Mouse (Mus musculus): Measurements from ENCODE around the gene Dnajc3. TPM values are rescaled to one million over a fixed set of nuclear protein-coding genes. Genes with fewer than 3 reads are reported as not detected.

The Dnajc3 gene
- polyA plus RNA-seq, 1 experiment from 2014 or later = 22.6 TPM

DNA sequence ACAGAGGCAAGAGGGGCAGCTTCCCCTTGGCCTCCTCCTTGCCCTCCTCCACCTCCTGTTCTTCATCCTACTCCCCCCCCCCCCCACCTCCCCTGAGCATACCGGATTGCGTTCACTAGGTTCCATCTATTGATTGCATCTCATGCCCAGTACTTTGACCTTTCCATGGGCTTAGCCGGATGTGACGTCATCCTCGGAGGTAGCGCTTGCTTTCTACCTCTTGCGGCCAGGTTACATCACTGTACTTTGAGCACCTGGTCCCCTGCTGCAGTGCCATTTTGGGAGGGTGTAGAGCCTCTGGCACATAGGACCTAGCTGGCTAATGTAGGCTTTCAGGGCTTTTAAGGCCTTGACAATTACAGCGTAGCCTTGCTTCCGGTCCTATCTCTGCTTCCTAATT, 3.1 kb upstream of the Dnajc3 start:
- H3K27ac ChIP-seq (replicated peaks) = no peak overlapping the region
- no peaks in the 10 kb centered on the region for H3K27me3 ChIP-seq (replicated peaks)
- H3K9ac ChIP-seq (replicated peaks) = no peak overlapping the region
- 94% methylated on average over 9 of the region's 9 CpGs for WGBS
- peaks cover 20% of the 10 kb centered on the region for H3K4me1 ChIP-seq
- H3K9me3 ChIP-seq (replicated peaks) = no peaks in the 10 kb centered on the region
- no peak overlapping the region for H3K4me2 ChIP-seq
- H3K36me3 ChIP-seq = no peaks in the 10 kb centered on the region
- ATAC-seq (ENCODE audit: low FRiP score) = no peak
- H3K4me3 ChIP-seq (replicated peaks) = no peak overlapping the region

DNA sequence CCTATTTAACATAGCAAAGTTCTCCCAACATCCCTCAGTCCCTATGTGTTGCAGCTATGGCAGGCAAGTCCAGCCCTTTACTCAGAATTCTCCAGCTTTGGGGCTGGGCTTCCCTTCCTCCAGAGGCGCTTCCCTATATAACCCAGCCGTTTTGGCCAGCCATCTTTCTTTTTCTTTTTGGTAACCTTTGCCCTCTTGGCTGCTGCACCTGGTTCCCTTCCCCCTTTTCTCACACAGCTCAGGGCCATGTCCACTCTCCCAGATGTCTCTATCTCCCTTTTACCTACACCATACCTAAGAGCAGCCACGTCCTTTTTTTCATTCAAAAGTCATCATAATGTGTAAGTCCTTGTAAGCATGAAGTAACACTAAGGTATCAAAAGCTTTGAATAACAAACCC, 1.5 kb upstream of the Dnajc3 start:
- no peak overlapping the region for H3K9ac ChIP-seq (replicated peaks)
- H3K36me3 ChIP-seq = no peaks in the 10 kb centered on the region
- no peak overlapping the region for H3K27ac ChIP-seq (replicated peaks)
- peaks cover 28% of the 10 kb centered on the region for H3K4me1 ChIP-seq
- 63% methylated on average over 3 of the region's 3 CpGs for WGBS
- no peak overlapping the region for H3K4me2 ChIP-seq
- ATAC-seq (ENCODE audit: low FRiP score) = no peak
- H3K27me3 ChIP-seq (replicated peaks) = no peaks in the 10 kb centered on the region
- H3K4me3 ChIP-seq (replicated peaks) = no peak overlapping the region
- no peaks in the 10 kb centered on the region for H3K9me3 ChIP-seq (replicated peaks)

DNA sequence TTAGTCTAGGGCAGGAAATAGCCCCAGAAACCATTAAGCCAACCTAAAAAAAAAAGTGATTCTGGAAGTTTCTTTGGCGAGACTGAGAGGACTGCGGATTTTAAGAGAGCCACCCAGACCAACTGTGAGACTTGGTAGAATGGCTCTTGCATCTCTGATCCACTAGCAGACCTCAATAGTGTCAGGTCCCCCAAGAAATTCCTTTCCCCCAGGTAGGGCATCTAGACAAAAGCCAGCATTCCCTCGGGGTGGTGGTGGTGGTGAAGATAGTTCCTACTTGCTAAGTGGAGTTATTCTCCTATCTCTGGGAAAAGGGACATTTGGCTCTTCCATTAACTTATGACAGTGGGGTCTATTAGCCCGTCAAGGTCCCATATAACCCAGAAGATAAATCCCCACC, 824 bp upstream of the Dnajc3 start:
- peak; percentile 10; the same call in 1 of the 2 replicates for ATAC-seq (ENCODE audit: low FRiP score)
- H3K4me3 ChIP-seq (replicated peaks) = peak overlapping the region; percentile 93
- peak overlapping the region; percentile 89 for H3K27ac ChIP-seq (replicated peaks)
- H3K4me2 ChIP-seq = peak overlapping the region; percentile 76
- no peaks in the 10 kb centered on the region for H3K9me3 ChIP-seq (replicated peaks)
- no peaks in the 10 kb centered on the region for H3K27me3 ChIP-seq (replicated peaks)
- peaks cover 31% of the 10 kb centered on the region for H3K4me1 ChIP-seq
- H3K9ac ChIP-seq (replicated peaks) = peak overlapping the region; percentile 67
- H3K36me3 ChIP-seq = no peaks in the 10 kb centered on the region
- 30% methylated on average over 4 of the region's 4 CpGs for WGBS

DNA sequence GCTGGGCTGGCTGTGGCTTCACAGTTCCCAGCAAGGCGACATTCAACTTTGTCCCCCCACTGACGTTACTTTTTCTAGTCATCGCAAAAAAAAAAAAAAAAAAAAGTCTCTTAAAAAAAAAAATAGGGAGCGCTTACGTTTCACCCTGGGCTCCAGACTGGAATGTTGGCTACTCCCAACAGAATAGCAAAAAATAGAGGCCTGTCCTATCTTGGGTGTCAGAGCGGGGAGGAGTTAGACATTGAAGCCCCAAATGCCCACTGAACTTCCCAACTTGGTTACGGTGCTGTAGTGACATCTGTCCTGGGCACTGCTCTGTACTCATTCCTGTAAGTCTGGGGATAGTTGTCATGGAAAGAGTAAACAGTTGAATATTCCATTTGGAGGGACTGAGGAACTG, 775 bp downstream of the Dnajc3 start:
- Histone ChIP-seq H3K4me3 (replicated peaks) (peak overlapping the region; percentile 93), H3K9me3 (replicated peaks) (no peaks in the 10 kb centered on the region), H3K4me1 (peaks cover 34% of the 10 kb centered on the region), H3K27ac (replicated peaks) (peak overlapping the region; percentile 89), H3K9ac (replicated peaks) (peak overlapping the region; percentile 91), H3K36me3 (no peaks in the 10 kb centered on the region), H3K4me2 (peak overlapping the region; percentile 66), H3K27me3 (replicated peaks) (no peaks in the 10 kb centered on the region)
- ATAC-seq (ENCODE audit: low FRiP score) = no peak
- WGBS = 2% methylated on average over 7 of the region's 7 CpGs

DNA sequence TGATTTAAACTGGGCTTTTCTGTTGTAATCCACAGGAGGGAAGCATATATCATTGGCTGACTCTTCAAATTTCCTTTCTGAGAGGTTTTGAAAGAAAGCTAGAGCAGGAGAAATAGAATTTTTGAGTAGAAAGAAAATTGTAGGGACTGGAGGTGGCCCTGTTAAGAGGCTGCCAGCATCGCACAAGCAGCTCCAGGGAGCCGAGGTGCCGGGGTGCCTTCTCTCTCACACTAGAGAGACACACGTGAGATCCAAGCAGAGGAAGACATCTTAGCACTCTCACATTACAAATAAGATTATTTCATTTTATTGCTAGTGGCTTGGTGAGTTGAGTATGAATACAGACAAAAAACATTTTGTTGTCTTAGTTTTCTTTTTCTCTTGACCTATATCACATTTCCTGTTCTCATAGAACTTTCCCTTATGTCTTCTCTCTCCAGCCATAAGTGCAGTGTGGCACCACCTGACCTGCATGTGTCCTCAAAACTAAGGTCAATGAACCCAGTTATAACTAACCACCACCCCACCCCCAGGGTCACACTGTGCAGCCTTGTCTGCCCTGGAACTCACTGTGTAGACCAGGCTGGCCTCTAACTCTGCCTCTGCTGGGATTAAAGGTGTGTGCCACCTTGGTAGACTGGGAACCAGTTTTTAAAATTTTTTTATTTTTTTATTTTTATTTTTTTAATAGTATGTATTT, 3.2 kb downstream of the Dnajc3 start:
- Histone ChIP-seq H3K9me3 (replicated peaks) (no peaks in the 10 kb centered on the region), H3K27me3 (replicated peaks) (no peaks in the 10 kb centered on the region), H3K4me3 (replicated peaks) (no peak overlapping the region), H3K4me1 (peaks cover 34% of the 10 kb centered on the region), H3K4me2 (no peak overlapping the region), H3K27ac (replicated peaks) (no peak overlapping the region), H3K9ac (replicated peaks) (no peak overlapping the region), H3K36me3 (no peaks in the 10 kb centered on the region)
- 70% methylated on average over 4 of the region's 4 CpGs for WGBS
- no peak for ATAC-seq (ENCODE audit: low FRiP score)

DNA sequence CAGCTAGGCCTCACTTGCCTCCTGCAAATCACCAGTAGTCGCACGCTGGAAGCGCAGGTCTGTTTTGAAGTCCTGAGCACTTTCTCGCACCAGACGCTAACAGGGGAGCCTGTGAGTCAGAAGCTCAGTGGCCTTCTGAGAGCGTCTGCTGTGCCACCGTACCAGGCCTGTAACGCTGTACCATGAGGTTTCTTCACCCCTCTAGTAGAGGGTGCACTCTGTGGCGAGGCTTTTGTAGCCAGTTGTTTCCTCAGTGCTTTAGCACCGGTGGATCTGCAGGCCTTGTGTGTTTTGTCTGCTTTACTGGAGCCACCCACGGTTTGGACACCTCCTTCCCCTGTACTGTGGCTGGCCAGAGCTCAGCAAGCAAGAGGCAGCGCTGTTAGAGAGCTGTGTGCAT, 4.3 kb downstream of the Dnajc3 start:
- ATAC-seq (ENCODE audit: low FRiP score) = no peak
- H3K36me3 ChIP-seq = no peaks in the 10 kb centered on the region

DNA sequence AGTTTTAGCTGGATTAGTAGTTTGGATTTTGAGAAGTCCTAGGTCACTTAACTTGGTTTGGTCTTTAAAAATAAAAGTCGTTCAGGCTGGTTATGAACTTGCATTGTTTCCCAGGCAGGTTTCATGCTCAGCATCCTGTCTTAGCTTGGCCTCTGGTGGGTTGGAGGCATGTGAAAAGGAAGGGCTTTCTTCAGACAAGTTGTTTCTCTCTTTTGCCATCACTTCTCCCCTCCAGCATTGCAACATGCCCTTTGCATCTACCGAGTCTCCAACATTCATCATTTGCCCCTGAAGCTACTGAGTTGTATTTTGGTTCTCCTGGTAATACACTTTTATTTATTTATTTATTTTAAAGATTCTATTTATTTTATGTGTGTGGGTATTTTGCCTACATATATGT, 6.9 kb downstream of the Dnajc3 start:
- Histone ChIP-seq H3K36me3 (no peaks in the 10 kb centered on the region), H3K4me3 (replicated peaks) (no peak overlapping the region), H3K4me2 (no peak overlapping the region), H3K9me3 (replicated peaks) (no peaks in the 10 kb centered on the region), H3K9ac (replicated peaks) (no peak overlapping the region), H3K27me3 (replicated peaks) (no peaks in the 10 kb centered on the region), H3K4me1 (peaks cover 14% of the 10 kb centered on the region; the same call in 1 of the 2 replicates), H3K27ac (replicated peaks) (no peak overlapping the region)
- ATAC-seq (ENCODE audit: low FRiP score) = no peak
- 89% methylated on average over 2 of the region's 2 CpGs for WGBS

More for the DNA sequence above, 4.3 kb downstream of the Dnajc3 start:
- no peaks in the 10 kb centered on the region for H3K9me3 ChIP-seq (replicated peaks)
- no peak overlapping the region for H3K9ac ChIP-seq (replicated peaks)
- WGBS = 51% methylated on average over 12 of the region's 12 CpGs
- no peaks in the 10 kb centered on the region for H3K27me3 ChIP-seq (replicated peaks)
- peaks cover 30% of the 10 kb centered on the region for H3K4me1 ChIP-seq
- H3K4me2 ChIP-seq = no peak overlapping the region
- no peak overlapping the region for H3K4me3 ChIP-seq (replicated peaks)
- no peak overlapping the region for H3K27ac ChIP-seq (replicated peaks)

DNA sequence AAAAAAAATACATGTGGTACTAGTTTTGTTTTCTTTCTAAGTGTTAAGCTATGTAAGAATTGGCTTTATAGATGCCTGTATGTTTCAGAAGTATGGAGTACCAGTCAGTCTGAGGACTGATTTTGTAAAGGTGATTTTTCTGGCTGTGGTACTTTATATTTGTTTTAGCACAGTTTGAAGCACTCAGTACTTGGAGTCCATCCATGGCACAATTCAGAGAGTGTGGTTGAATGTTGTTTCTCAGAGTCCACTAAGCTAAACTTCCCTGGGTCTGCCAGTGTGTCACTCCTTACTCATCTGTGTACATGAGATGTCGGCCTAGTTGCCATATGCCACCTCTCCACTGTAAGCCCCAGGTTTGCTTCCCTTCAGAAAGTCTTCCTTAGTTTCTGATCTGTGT, 11.1 kb downstream of the Dnajc3 start:
- no peak for ATAC-seq (ENCODE audit: low FRiP score)
- Histone ChIP-seq H3K4me2 (no peak overlapping the region), H3K27me3 (replicated peaks) (no peaks in the 10 kb centered on the region), H3K9ac (replicated peaks) (no peak overlapping the region), H3K4me1 (no peaks in the 10 kb centered on the region), H3K9me3 (replicated peaks) (no peaks in the 10 kb centered on the region), H3K4me3 (replicated peaks) (no peak overlapping the region), H3K36me3 (peaks cover 4% of the 10 kb centered on the region; the same call in 1 of the 2 replicates), H3K27ac (replicated peaks) (no peak overlapping the region)
- 92% methylated on average over 1 of the region's 1 CpGs for WGBS

DNA sequence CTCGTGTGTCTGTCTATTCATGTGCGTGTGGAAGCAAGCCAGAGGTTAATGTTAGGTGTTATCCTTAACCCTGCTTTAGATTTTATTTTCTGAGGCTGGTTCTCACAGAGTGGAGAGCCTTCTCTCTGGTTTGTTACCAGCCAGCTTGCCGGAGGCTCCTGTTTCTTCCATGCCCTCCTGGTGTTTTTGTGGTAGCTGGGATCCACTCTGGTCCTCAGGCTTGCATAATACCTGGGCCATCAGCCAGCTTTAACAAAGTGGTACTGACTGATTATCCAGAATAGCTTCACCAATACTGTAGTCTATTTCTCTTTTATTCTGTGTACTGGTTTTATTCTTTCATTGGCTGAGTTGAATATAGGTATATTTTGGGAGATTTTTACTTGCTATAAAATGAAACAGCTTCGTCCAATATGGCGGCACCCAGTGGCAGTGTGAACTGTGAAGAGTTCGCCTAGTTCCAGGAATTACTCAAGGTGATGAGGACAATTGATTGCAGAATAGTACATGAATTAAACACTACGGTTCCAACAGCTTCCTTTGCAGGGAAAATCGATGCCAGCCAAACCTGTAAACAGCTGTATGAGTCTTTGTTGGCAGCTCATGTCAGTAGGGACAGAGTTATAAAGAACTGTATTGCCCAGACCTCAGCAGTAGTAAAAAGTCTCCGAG, 14.3 kb downstream of the Dnajc3 start:
- peaks cover 14% of the 10 kb centered on the region for H3K36me3 ChIP-seq
- no peak overlapping the region for H3K27ac ChIP-seq (replicated peaks)
- no peaks in the 10 kb centered on the region for H3K9me3 ChIP-seq (replicated peaks)
- ATAC-seq (ENCODE audit: low FRiP score) = no peak
- no peak overlapping the region for H3K4me3 ChIP-seq (replicated peaks)
- no peak overlapping the region for H3K4me2 ChIP-seq
- no peaks in the 10 kb centered on the region for H3K4me1 ChIP-seq
- H3K9ac ChIP-seq (replicated peaks) = no peak overlapping the region
- no peaks in the 10 kb centered on the region for H3K27me3 ChIP-seq (replicated peaks)
- WGBS = 92% methylated on average over 9 of the region's 9 CpGs

DNA sequence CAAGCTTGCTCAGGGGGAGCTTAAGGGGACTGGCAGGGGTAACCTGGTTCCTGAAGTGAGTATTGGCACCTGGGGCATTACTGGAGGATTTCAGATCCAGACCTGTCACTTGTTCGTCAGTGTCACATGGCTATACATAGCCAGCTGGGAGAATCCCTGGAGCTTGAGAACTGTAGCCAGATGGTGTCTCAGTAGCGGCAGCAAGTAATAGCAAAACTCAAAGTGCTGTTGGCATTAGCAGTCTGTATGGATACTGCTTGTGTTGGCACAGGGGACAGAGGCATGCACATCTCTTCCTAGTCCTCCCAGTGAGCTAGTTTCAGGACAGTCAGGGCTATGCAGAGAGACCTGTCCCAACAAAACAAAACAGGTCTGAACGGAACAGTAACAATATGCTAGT, 20.2 kb downstream of the Dnajc3 start:
- Histone ChIP-seq H3K4me1 (no peaks in the 10 kb centered on the region), H3K9ac (replicated peaks) (no peak overlapping the region), H3K27me3 (replicated peaks) (no peaks in the 10 kb centered on the region), H3K4me2 (no peak overlapping the region), H3K9me3 (replicated peaks) (no peaks in the 10 kb centered on the region), H3K36me3 (peaks cover 51% of the 10 kb centered on the region), H3K4me3 (replicated peaks) (no peak overlapping the region), H3K27ac (replicated peaks) (no peak overlapping the region)
- ATAC-seq (ENCODE audit: low FRiP score) = no peak
- WGBS = 80% methylated on average over 3 of the region's 3 CpGs

DNA sequence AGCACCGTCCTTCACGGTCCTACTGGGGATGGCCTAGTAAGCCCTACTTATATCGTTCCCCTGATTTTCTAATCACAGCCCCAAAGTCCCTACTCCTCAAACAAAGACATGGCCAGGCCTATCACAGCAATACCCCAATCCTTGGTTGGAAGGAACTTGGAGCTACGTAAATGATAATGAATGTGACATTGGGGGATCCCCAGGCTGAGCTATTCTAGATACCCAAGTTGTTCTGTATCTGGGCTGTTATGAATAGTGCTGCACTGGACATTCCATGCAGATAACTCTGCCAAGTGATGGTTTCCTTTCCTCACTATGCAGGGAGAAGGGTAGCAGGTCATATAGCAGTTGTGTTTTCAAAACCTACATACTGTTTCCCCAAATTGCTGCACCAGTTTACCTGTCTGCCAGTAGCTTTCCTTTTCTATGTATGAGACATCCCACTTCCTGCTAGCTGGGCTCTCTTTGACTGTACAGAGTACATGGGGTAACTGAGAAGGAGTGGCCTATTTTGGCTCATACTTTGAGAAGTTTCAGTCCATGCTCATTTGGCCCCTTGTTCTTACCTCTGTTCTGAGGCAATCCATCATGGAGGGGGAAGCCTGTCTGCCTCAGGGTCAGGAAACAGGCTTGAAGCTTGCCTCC, 27.7 kb downstream of the Dnajc3 start:
- peaks cover 36% of the 10 kb centered on the region for H3K36me3 ChIP-seq
- WGBS = 96% methylated on average over 4 of the region's 4 CpGs
- no peaks in the 10 kb centered on the region for H3K4me1 ChIP-seq
- no peak overlapping the region for H3K4me3 ChIP-seq (replicated peaks)
- no peaks in the 10 kb centered on the region for H3K9me3 ChIP-seq (replicated peaks)
- no peaks in the 10 kb centered on the region for H3K27me3 ChIP-seq (replicated peaks)
- ATAC-seq (ENCODE audit: low FRiP score) = no peak
- no peak overlapping the region for H3K4me2 ChIP-seq
- H3K27ac ChIP-seq (replicated peaks) = no peak overlapping the region
- H3K9ac ChIP-seq (replicated peaks) = no peak overlapping the region

DNA sequence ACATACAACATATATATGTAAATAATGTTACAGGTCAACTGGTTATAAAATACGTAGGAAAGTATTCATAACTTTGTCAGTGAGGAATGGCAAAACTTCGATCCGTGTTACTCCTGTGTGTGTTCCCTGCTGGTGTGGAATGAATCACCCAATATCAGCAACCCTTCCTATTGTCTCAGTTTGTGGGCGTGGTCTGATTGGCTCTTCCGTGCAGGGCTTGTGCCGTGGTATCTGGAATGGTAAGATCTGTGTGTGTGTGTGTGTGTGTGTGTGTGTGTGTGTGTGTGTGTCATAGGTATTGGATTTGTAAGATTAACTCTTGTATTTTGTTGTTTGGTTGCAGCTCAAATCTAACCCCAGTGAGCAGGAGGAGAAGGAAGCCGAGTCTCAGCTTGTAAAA, 29.9 kb downstream of the Dnajc3 start:
- Histone ChIP-seq H3K4me3 (replicated peaks) (no peak overlapping the region), H3K9ac (replicated peaks) (no peak overlapping the region), H3K4me1 (no peaks in the 10 kb centered on the region), H3K9me3 (replicated peaks) (no peaks in the 10 kb centered on the region), H3K4me2 (no peak overlapping the region), H3K36me3 (peaks cover 36% of the 10 kb centered on the region), H3K27ac (replicated peaks) (no peak overlapping the region), H3K27me3 (replicated peaks) (no peaks in the 10 kb centered on the region)
- WGBS = 82% methylated on average over 7 of the region's 7 CpGs
- no peak for ATAC-seq (ENCODE audit: low FRiP score)

All from neural tube, embryonic 15.5 days (tissue).